Comparison of ENCODE assay signal across 16 mouse cellular contexts in genomic region chr4:151411016-151411415, GRCm38 (mm10).
A peak's percentile ranks its signal among the peaks of the same experiment; 100 is the strongest.
DNase-seq lines count a peak whose midpoint lies in the region; ATAC-seq lines count a peak whose summit lies in the region.
"Had no signal": no experiment of that assay in that cellular context is flagged by ENCODE, and none has a peak within 500 bp of the region (broad histone marks: within the 10 kb centered on the region; RNA-seq: fewer than 3 reads in every experiment).

No protein-coding gene starts in this region.

- H3K9me3 ChIP-seq in heart, embryonic 10.5 days = no peaks in the 10 kb centered on the region
- peaks cover 6% of the 10 kb centered on the region; the same call in 1 of the 2 replicates for H3K9me3 ChIP-seq in limb, embryonic 13.5 days
- H3K9me3 ChIP-seq: liver, embryonic 12.5 days; stomach, embryonic 15.5 days had no signal

- ATAC-seq in limb, embryonic 13.5 days (ENCODE audit: low FRiP score, low read depth) = no peak
- ATAC-seq: CD4-positive, CD25-positive, alpha-beta regulatory T cell, adult 4 months; liver, embryonic 12.5 days had no signal

- peak; percentile 88 for DNase-seq in heart, adult 11 months
- no peak for DNase-seq in heart, embryonic 10.5 days (ENCODE audit: low spot score)
- DNase-seq in left cerebral cortex, postnatal 25 days (ENCODE audit: low spot score in 2 of 2) = peak; percentile 20 to 76
- no peak for DNase-seq in left cerebral cortex, postnatal 4 days
- peak; percentile 70 for DNase-seq in brain, adult 2 months (ENCODE audit: low read depth, low spot score)
- DNase-seq in adipocyte (ENCODE audit: low spot score) = no peak
- DNase-seq: cerebellum, adult 9-11 months; kidney, postnatal 36 days had no signal

- peaks cover 7% of the 10 kb centered on the region; the same call in 1 of the 2 replicates for H3K27me3 ChIP-seq in heart, embryonic 10.5 days (ENCODE audit: insufficient read depth, poor library complexity, severe bottlenecking)
- peaks cover 6% of the 10 kb centered on the region for H3K27me3 ChIP-seq in limb, embryonic 13.5 days
- H3K27me3 ChIP-seq: embryonic facial prominence, embryonic 12.5 days; liver, embryonic 12.5 days; midbrain, embryonic 13.5 days; neural tube, embryonic 12.5 days; stomach, embryonic 15.5 days had no signal

- H3K36me3 ChIP-seq in heart, embryonic 10.5 days = no peaks in the 10 kb centered on the region
- H3K36me3 ChIP-seq in limb, embryonic 13.5 days = no peaks in the 10 kb centered on the region
- H3K36me3 ChIP-seq: embryonic facial prominence, embryonic 12.5 days; liver, embryonic 12.5 days; midbrain, embryonic 13.5 days; neural tube, embryonic 12.5 days; stomach, embryonic 15.5 days had no signal

- H3K9ac ChIP-seq in limb, embryonic 13.5 days = no peak overlapping the region
- H3K9ac ChIP-seq: embryonic facial prominence, embryonic 12.5 days; liver, embryonic 12.5 days; neural tube, embryonic 12.5 days; stomach, embryonic 15.5 days had no signal

- H3K4me3 ChIP-seq in heart, embryonic 10.5 days = no peak overlapping the region
- no peak overlapping the region for H3K4me3 ChIP-seq in limb, embryonic 13.5 days
- H3K4me3 ChIP-seq: embryonic facial prominence, embryonic 12.5 days; heart, adult 2 months; liver, embryonic 12.5 days; midbrain, embryonic 13.5 days; neural tube, embryonic 12.5 days; stomach, embryonic 15.5 days had no signal

- H3K27ac ChIP-seq in heart, embryonic 10.5 days = no peak overlapping the region
- peak overlapping the region; percentile 16; the same call in 1 of the 2 replicates for H3K27ac ChIP-seq in limb, embryonic 13.5 days
- H3K27ac ChIP-seq: embryonic facial prominence, embryonic 12.5 days; heart, adult 2 months; liver, embryonic 12.5 days; neural tube, embryonic 12.5 days had no signal

- H3K4me1 ChIP-seq in heart, embryonic 10.5 days = 0 out of 2 replicates have a peak, but pooled peaks cover 2% of the 10 kb centered on the region
- H3K4me1 ChIP-seq in limb, embryonic 13.5 days = peaks cover 32% of the 10 kb centered on the region

- intact Hi-C loops in left cerebral cortex, postnatal 25 days (cut with DNase I) = loop anchor here (5.0 kb wide), 1 partner anchor 74 kb away; no protein-coding TSS in a partner anchor
- intact Hi-C loops in left cerebral cortex, postnatal 4 days (cut with DNase I) = no loop called here

- WGBS in heart, embryonic 10.5 days = 67% methylated on average over 3 of the region's 3 CpGs
- WGBS in limb, embryonic 13.5 days = 39% methylated on average over 3 of the region's 3 CpGs

- peak overlapping the region; percentile 46; the same call in 1 of the 2 replicates for H3K4me2 ChIP-seq in limb, embryonic 13.5 days (replicated peaks)
- H3K4me2 ChIP-seq: liver, embryonic 12.5 days had no signal

Comparison
In these comparisons a context has a peak if more than half of its experiments do, and no peak if none do; other contexts are left out.
1. DNase-seq: peak in heart, adult 11 months (single experiment), left cerebral cortex, postnatal 25 days (2 of 2) and brain, adult 2 months (single experiment); none in heart, embryonic 10.5 days (single experiment), left cerebral cortex, postnatal 4 days (single experiment) and adipocyte (single experiment).